Mouse (Mus musculus): ENCODE measurements around the gene Polr3g.

DNA sequence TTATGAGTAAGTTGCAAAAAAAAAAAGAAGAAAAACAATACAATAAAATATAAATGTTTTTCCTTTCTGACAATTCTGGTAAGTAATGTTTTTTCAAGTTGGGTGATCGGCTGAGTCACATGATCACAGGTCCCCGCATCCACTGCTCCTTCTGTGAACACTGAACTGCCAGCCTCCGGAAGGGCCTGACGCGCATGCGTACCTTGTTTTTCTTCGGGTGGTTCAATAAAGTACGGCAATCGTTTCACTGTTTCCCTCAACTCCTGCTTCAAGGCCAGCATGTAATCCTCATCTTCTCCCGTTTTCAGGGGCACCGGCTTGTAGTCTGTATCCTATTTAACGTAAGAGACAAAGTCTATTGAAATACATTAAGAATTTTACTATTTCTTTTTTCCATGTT is 16.4 kb downstream of the Polr3g start:
- TF ChIP-seq CTCF (IDR thresholded peaks at IDR 0.05; ENCODE audit: low read depth, low read length) (no peak), POLR2A (IDR thresholded peaks at IDR 0.05; ENCODE audit: extremely low read depth, insufficient read depth, low read length) (no peak)

All from liver, adult 2 months (tissue).